Mouse (Mus musculus) neutrophil, adult 59 days (primary cell): Measurements from ENCODE around the gene Pmepa1. TPM values are rescaled to one million over a fixed set of nuclear protein-coding genes. Genes with fewer than 3 reads are reported as not detected.

ENCODE experiments used
- total RNA-seq, 2 experiments: library from RNA; stranded (reverse); gene quantifications; 1 replicate in 1 of 2; 2 replicates in 1 of 2; pipeline ENCODE4 v1.2.4; 2023

Pmepa1 gene
- under 1 TPM in 1 of 2 experiments, not detected in 1; 0.18 TPM for total RNA-seq

DNA sequence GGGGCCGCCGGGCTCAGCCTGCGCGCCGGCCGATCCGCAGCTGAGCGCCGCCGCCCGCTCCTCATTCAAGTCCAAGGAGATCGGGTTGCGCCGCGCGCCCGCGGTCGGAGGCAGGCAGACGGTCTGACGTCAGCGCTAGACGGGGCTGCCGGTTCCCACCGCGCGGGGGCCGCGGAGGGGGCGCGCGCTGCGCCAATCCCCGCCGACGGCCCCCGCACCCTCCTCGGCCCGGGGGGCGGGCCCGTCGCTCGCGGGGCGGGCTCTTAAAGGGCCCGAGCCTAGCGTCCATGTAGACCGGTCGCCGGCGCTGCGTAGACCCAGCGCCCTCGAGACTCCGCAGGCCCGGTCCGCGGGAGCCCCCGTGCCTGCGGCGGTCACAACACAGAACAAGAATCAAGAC, at the start of gene Pmepa1:
Pmepa1 (minus strand) TSS at position 125 of the 400 bp plus-strand sequence.

DNA sequence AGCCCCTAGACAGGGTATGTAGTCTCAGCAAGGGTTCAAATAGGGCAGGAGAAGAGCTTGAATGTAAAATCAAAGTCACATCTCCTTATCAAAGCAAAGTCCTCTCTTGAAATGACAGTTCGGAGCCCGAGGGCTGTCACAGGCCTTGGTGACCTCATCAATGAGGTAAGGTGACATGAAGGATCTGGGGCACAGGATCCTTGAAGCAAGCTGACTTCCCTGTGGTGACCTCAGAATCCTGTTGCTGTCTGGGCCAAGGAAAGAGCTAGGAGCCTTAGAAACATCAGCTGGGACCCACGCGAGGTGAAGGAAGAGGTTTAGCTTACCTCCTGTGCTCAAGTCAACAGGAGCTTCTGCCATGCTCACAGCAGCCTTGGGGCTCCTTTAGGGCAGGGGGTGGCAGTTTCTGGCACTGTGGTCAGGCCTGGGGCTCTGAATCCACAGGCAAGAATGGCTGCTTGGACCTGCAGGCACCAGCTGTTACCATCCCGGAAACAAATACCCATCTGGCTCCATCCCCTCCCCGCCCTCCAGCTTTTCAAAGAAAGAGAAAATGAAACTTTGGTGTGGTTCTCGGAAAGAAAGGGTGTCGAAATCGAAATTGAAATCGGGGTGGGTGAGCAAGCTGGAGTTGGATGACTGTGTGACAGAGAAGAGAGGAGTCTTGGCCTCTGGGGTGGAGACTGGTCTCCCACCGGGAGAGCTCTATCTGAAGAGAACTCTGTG, 57.8 kb downstream of the Pmepa1 start, which contains the start of gene Zbp1:
Zbp1 (minus strand) TSS at position 508 of the 726 bp plus-strand sequence.

Other genes with a start within 250 kb of the Pmepa1 start
- not detected for gene Ctcfl, start 157.0 kb downstream of the Pmepa1 start, total RNA-seq
- under 1 TPM in 1 of 2 experiments, not detected in 1; 0.13 TPM for gene Pck1, start 123.5 kb downstream of the Pmepa1 start, total RNA-seq
- 10 to 100 TPM; 26.6 to 26.7 TPM for gene Zbp1, start 57.6 kb downstream of the Pmepa1 start, total RNA-seq
- not detected for gene 1700021F07Rik, start 246.1 kb upstream of the Pmepa1 start, total RNA-seq